Mouse (Mus musculus): Measurements from ENCODE around the gene Rsbn1l. TPM values are rescaled to one million over a fixed set of nuclear protein-coding genes. Genes with fewer than 3 reads are reported as not detected.

The Rsbn1l gene
- 10 to 100 TPM; 26.2 to 39.9 TPM for polyA plus RNA-seq (2017; shearing (Covaris generic))

GRCm38 (mm10) chr5:20956298-20956697 is at the start of gene Rsbn1l:
Gene Rsbn1l, minus strand, starts transcription at chr5:20956398.

DNA sequence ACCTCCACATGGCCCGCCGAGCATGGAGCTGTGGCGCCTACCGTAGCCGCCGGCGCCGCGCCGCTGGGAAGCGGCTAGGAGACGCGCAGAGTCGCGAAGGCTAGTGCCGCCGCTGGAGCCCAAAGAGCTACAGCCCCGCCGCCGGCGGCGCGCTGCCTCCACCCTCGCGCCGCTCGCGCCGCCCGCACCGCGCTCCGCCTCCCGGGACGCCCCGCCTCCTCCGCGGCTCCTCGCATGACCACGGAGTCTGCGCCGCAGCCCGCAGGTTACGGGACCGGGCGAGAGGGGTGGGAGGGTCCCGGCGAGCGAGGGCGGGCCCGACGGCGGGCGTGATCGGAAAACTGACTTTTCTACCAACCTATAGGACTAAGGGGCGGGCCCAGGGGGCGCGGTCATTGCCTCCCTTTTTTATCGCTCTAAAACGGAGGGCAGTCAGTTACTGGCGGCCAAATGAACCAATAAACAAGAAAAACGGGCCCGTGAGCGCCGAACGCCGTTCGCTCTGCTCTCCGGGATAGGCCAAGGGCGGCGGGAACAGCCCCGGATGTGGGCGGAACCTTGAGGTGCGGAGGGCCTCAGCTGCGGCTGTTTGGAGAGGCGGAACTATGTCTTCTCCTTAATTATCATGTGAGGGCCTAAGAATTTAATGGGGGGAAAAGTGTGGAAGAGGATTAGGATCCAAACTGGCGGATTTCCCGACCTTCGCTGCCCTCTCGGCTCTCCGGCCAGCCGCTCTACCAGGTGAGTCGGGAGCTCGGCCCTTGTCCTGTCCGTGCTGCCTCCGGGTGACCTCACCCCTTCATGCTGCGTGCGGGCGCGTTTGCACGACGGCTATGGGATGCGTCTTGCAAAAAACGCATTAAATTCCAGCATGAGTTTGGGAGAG is 74.0 kb downstream of the Rsbn1l start, which contains the start of the genes Phtf2 and Tmem60:
Gene Phtf2 (minus strand): TSS at position 210 of the 886 bp plus-strand sequence.
Gene Tmem60 (plus strand): TSS at position 277 of the 886 bp plus-strand sequence.

Other genes with a start within 250 kb of the Rsbn1l start
- 10 to 100 TPM; 26.1 to 44.6 TPM for gene Phtf2, start 74.3 kb downstream of the Rsbn1l start, polyA plus RNA-seq (2017; shearing (Covaris generic))
- 10 to 100 TPM; 37.9 to 61.0 TPM for gene Tmem60, start 74.2 kb downstream of the Rsbn1l start, polyA plus RNA-seq (2017; shearing (Covaris generic))
- 1 to 10 TPM; 8.2 to 9.7 TPM for gene Ptpn12, start 99.5 kb upstream of the Rsbn1l start, polyA plus RNA-seq (2017; shearing (Covaris generic))
- 10 to 100 TPM; 30.3 to 32.0 TPM for gene Gsap, start 229.9 kb upstream of the Rsbn1l start, polyA plus RNA-seq (2017; shearing (Covaris generic))